Mouse (Mus musculus) testis, adult 2 months (tissue): ENCODE results near the gene Wfdc11.

ENCODE experiments used
- CTCF ChIP-seq: fragments of 200-500 bp; IDR thresholded peaks from 2 replicates; pipeline ENCODE4 v1.5.1; 2012; ENCODE audit warnings: low read depth, mild to moderate bottlenecking, inconsistent platforms, low read length, moderate library complexity; ENCODE audit not compliant: control insufficient read depth, insufficient read depth, insufficient replicate concordance
- POLR2A ChIP-seq: fragments of 200-500 bp; IDR thresholded peaks from 2 replicates; pipeline ENCODE4 v1.6.1; 2012; ENCODE audit warnings: low read depth, mild to moderate bottlenecking, inconsistent platforms, low read length, moderate library complexity; ENCODE audit not compliant: control insufficient read depth

GRCm38 (mm10) chr2:164621775-164622174, 52.1 kb downstream of the Wfdc11 start:
- TF ChIP-seq CTCF (no peak), POLR2A (no peak)
